Mouse (Mus musculus): Measurements from ENCODE around the gene Iqschfp. TPM values are rescaled to one million over a fixed set of nuclear protein-coding genes. Genes with fewer than 3 reads are reported as not detected.

Gene Iqschfp
- polyA plus RNA-seq, 1 experiment from 2014 or later, result not detected

- Histone ChIP-seq H3K27me3 (ENCODE audit: control insufficient read depth, insufficient read depth, low read depth, low read length) (no peaks in the 10 kb centered on the region), H3K9me3 (ENCODE audit: control insufficient read depth, low read length) (no peaks in the 10 kb centered on the region), H3K4me2 (ENCODE audit: low read depth, low read length) (no peak overlapping the region), H3K4me1 (replicated peaks; ENCODE audit: control insufficient read depth, insufficient read depth, low read length) (no peaks in the 10 kb centered on the region), H3K9ac (ENCODE audit: low read length) (no peak overlapping the region), H3K36me3 (ENCODE audit: control insufficient read depth, insufficient read depth, low read length) (no peaks in the 10 kb centered on the region), H3K4me3 (ENCODE audit: low read length) (no peak overlapping the region), H3K27ac (ENCODE audit: low read length) (no peak overlapping the region)
- ATAC-seq (ENCODE audit: low read depth), result no peak
- 77% methylated on average over 5 of the region's 5 CpGs for WGBS
Observed at GRCm38 (mm10) chr3:68138833-68139627, 247.0 kb downstream of the Iqschfp start.

- no peak overlapping the region for H3K4me2 ChIP-seq (ENCODE audit: low read depth, low read length)
- no peak overlapping the region for H3K4me3 ChIP-seq (ENCODE audit: low read length)
- H3K27me3 ChIP-seq (ENCODE audit: control insufficient read depth, insufficient read depth, low read depth, low read length), result no peaks in the 10 kb centered on the region
- H3K27ac ChIP-seq (ENCODE audit: low read length), result no peak overlapping the region
- no peak for ATAC-seq (ENCODE audit: low read depth)
- no peak overlapping the region for H3K9ac ChIP-seq (ENCODE audit: low read length)
- H3K9me3 ChIP-seq (ENCODE audit: control insufficient read depth, low read length), result no peaks in the 10 kb centered on the region
- H3K4me1 ChIP-seq (replicated peaks; ENCODE audit: control insufficient read depth, insufficient read depth, low read length), result no peaks in the 10 kb centered on the region
- H3K36me3 ChIP-seq (ENCODE audit: control insufficient read depth, insufficient read depth, low read length), result no peaks in the 10 kb centered on the region
- WGBS, result 65% methylated on average over 8 of the region's 8 CpGs
Observed at GRCm38 (mm10) chr3:68150688-68151087, 258.7 kb downstream of the Iqschfp start.

DNA sequence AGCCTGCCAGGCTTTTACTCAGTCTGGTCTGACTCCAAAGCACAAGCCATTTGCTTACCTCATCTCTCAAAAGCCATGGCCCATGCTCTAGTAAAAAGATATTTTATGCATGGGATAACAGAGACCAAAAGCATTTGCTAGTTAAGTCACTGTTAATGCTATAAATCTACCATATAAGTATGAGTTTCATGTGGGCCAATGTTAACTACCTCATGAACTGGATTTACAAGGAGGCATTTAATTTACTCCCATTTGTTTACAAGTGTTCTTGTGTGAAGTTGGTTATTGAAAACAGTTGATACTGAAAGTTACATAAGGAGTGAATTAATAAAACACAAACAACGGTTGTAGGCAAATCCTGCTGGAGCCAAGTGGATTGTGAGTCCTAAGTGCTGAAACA is 268.1 kb downstream of the Iqschfp start:
- Histone ChIP-seq H3K27me3 (ENCODE audit: control insufficient read depth, insufficient read depth, low read depth, low read length) (no peaks in the 10 kb centered on the region), H3K27ac (ENCODE audit: low read length) (no peak overlapping the region), H3K9ac (ENCODE audit: low read length) (no peak overlapping the region), H3K4me1 (replicated peaks; ENCODE audit: control insufficient read depth, insufficient read depth, low read length) (no peaks in the 10 kb centered on the region), H3K4me3 (ENCODE audit: low read length) (no peak overlapping the region), H3K4me2 (ENCODE audit: low read depth, low read length) (no peak overlapping the region), H3K9me3 (ENCODE audit: control insufficient read depth, low read length) (no peaks in the 10 kb centered on the region), H3K36me3 (ENCODE audit: control insufficient read depth, insufficient read depth, low read length) (no peaks in the 10 kb centered on the region)
- 61% methylated on average over 1 of the region's 1 CpGs for WGBS
- no peak for ATAC-seq (ENCODE audit: low read depth)

DNA sequence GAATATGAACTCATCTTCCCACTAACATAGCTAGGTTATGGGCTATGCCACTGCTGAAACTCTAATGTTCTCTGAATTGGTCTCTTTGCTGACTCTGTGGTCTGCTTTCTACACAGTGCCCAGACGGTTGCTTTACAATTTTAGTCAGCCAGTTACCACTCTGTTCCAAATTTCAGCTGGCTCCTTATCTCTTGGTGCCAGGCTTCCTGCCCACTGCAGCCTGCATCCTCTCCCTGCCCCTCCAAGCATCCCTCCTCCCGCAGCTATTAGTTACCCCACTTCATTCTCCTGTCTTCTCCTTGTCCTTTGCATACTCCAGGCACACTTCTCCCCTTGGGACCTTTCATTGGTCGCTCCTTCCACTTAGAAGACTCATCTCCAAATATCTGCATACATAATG is 268.7 kb downstream of the Iqschfp start:
- Histone ChIP-seq H3K36me3 (ENCODE audit: control insufficient read depth, insufficient read depth, low read length) (no peaks in the 10 kb centered on the region), H3K4me2 (ENCODE audit: low read depth, low read length) (no peak overlapping the region), H3K27ac (ENCODE audit: low read length) (no peak overlapping the region), H3K9me3 (ENCODE audit: control insufficient read depth, low read length) (no peaks in the 10 kb centered on the region), H3K27me3 (ENCODE audit: control insufficient read depth, insufficient read depth, low read depth, low read length) (no peaks in the 10 kb centered on the region), H3K4me3 (ENCODE audit: low read length) (no peak overlapping the region), H3K9ac (ENCODE audit: low read length) (no peak overlapping the region), H3K4me1 (replicated peaks; ENCODE audit: control insufficient read depth, insufficient read depth, low read length) (no peaks in the 10 kb centered on the region)
- 64% methylated on average over 3 of the region's 3 CpGs for WGBS
- ATAC-seq (ENCODE audit: low read depth), result no peak

GRCm38 (mm10) chr3:68178248-68178647 is 286.2 kb downstream of the Iqschfp start:
- Histone ChIP-seq H3K9ac (ENCODE audit: low read length) (no peak overlapping the region), H3K27me3 (ENCODE audit: control insufficient read depth, insufficient read depth, low read depth, low read length) (no peaks in the 10 kb centered on the region), H3K36me3 (ENCODE audit: control insufficient read depth, insufficient read depth, low read length) (no peaks in the 10 kb centered on the region), H3K9me3 (ENCODE audit: control insufficient read depth, low read length) (no peaks in the 10 kb centered on the region), H3K4me2 (ENCODE audit: low read depth, low read length) (no peak overlapping the region), H3K27ac (ENCODE audit: low read length) (no peak overlapping the region), H3K4me1 (replicated peaks; ENCODE audit: control insufficient read depth, insufficient read depth, low read length) (no peaks in the 10 kb centered on the region), H3K4me3 (ENCODE audit: low read length) (no peak overlapping the region)
- no peak for ATAC-seq (ENCODE audit: low read depth)
- WGBS, result 55% methylated on average over 1 of the region's 1 CpGs

- no peak for ATAC-seq (ENCODE audit: low read depth)
- Histone ChIP-seq H3K27me3 (ENCODE audit: control insufficient read depth, insufficient read depth, low read depth, low read length) (no peaks in the 10 kb centered on the region), H3K9ac (ENCODE audit: low read length) (no peak overlapping the region), H3K4me1 (replicated peaks; ENCODE audit: control insufficient read depth, insufficient read depth, low read length) (no peaks in the 10 kb centered on the region), H3K27ac (ENCODE audit: low read length) (no peak overlapping the region), H3K36me3 (ENCODE audit: control insufficient read depth, insufficient read depth, low read length) (no peaks in the 10 kb centered on the region), H3K4me2 (ENCODE audit: low read depth, low read length) (no peak overlapping the region), H3K4me3 (ENCODE audit: low read length) (no peak overlapping the region), H3K9me3 (ENCODE audit: control insufficient read depth, low read length) (no peaks in the 10 kb centered on the region)
- 60% methylated on average over 8 of the region's 8 CpGs for WGBS
Observed at GRCm38 (mm10) chr3:68187471-68187870, 295.4 kb downstream of the Iqschfp start.

GRCm38 (mm10) chr3:68189100-68189499 is 297.1 kb downstream of the Iqschfp start:
- Histone ChIP-seq H3K9me3 (ENCODE audit: control insufficient read depth, low read length) (no peaks in the 10 kb centered on the region), H3K9ac (ENCODE audit: low read length) (no peak overlapping the region), H3K27me3 (ENCODE audit: control insufficient read depth, insufficient read depth, low read depth, low read length) (no peaks in the 10 kb centered on the region), H3K27ac (ENCODE audit: low read length) (no peak overlapping the region), H3K36me3 (ENCODE audit: control insufficient read depth, insufficient read depth, low read length) (no peaks in the 10 kb centered on the region), H3K4me1 (replicated peaks; ENCODE audit: control insufficient read depth, insufficient read depth, low read length) (no peaks in the 10 kb centered on the region), H3K4me3 (ENCODE audit: low read length) (no peak overlapping the region), H3K4me2 (ENCODE audit: low read depth, low read length) (no peak overlapping the region)
- ATAC-seq (ENCODE audit: low read depth), result no peak
- 69% methylated on average over 2 of the region's 2 CpGs for WGBS

GRCm38 (mm10) chr3:68196933-68197332 is 304.9 kb downstream of the Iqschfp start:
- 82% methylated on average over 1 of the region's 1 CpGs for WGBS
- Histone ChIP-seq H3K36me3 (ENCODE audit: control insufficient read depth, insufficient read depth, low read length) (no peaks in the 10 kb centered on the region), H3K27ac (ENCODE audit: low read length) (no peak overlapping the region), H3K4me3 (ENCODE audit: low read length) (no peak overlapping the region), H3K9me3 (ENCODE audit: control insufficient read depth, low read length) (no peaks in the 10 kb centered on the region), H3K9ac (ENCODE audit: low read length) (no peak overlapping the region), H3K27me3 (ENCODE audit: control insufficient read depth, insufficient read depth, low read depth, low read length) (no peaks in the 10 kb centered on the region), H3K4me1 (replicated peaks; ENCODE audit: control insufficient read depth, insufficient read depth, low read length) (no peaks in the 10 kb centered on the region), H3K4me2 (ENCODE audit: low read depth, low read length) (no peak overlapping the region)
- no peak for ATAC-seq (ENCODE audit: low read depth)

GRCm38 (mm10) chr3:68201214-68201613 is 309.2 kb downstream of the Iqschfp start:
- H3K27ac ChIP-seq (ENCODE audit: low read length), result no peak overlapping the region
- H3K4me1 ChIP-seq (replicated peaks; ENCODE audit: control insufficient read depth, insufficient read depth, low read length), result no peaks in the 10 kb centered on the region
- no peaks in the 10 kb centered on the region for H3K9me3 ChIP-seq (ENCODE audit: control insufficient read depth, low read length)
- H3K4me3 ChIP-seq (ENCODE audit: low read length), result no peak overlapping the region
- H3K4me2 ChIP-seq (ENCODE audit: low read depth, low read length), result no peak overlapping the region
- H3K27me3 ChIP-seq (ENCODE audit: control insufficient read depth, insufficient read depth, low read depth, low read length), result no peaks in the 10 kb centered on the region
- WGBS, result 17% methylated on average over 1 of the region's 1 CpGs
- H3K36me3 ChIP-seq (ENCODE audit: control insufficient read depth, insufficient read depth, low read length), result no peaks in the 10 kb centered on the region
- no peak overlapping the region for H3K9ac ChIP-seq (ENCODE audit: low read length)
- ATAC-seq (ENCODE audit: low read depth), result no peak

Data from lung, embryonic 16.5 days (tissue).